Mouse (Mus musculus): ENCODE measurements around the gene Nsun3. TPM values are rescaled to one million over a fixed set of nuclear protein-coding genes. Genes with fewer than 3 reads are reported as not detected.

Nsun3 gene
- polyA plus RNA-seq, 1 experiment from 2014 or later = 10.0 TPM

DNA sequence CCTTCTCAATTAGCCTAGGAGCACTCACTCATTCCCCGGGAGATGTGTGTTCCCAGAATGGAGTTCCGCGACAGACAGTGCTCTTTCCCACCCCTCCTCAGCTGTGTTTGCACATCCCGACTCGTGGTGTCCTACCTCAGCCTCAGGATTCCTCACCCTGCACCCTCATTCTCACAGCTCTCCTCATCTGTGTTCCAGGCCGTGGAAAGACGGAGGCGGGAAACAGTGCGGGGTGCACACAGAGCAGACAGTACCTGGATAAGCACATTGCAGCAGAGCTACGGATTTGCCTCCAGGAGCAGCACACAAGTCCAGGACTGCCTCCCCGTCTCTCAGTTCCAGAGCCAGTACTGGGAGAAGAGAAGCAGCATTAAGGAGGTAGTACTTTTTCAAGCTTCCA lies 10.6 kb downstream of the Nsun3 start:
- H3K27ac ChIP-seq (ENCODE audit: low read depth, low read length) = no peak overlapping the region
- ATAC-seq (ENCODE audit: low FRiP score) (no peak), DNase-seq (ENCODE audit: low spot score) (no peak)
- 86% methylated on average over 11 of the region's 11 CpGs for WGBS
- H3K4me3 ChIP-seq (ENCODE audit: low read depth, low read length) = no peak overlapping the region
- no peaks in the 10 kb centered on the region for H3K4me1 ChIP-seq (replicated peaks; ENCODE audit: control insufficient read depth, insufficient read depth, low read length)
- H3K4me2 ChIP-seq (replicated peaks; ENCODE audit: low read depth, low read length) = no peak overlapping the region
- H3K9me3 ChIP-seq (ENCODE audit: control insufficient read depth, low read length) = no peaks in the 10 kb centered on the region
- no peaks in the 10 kb centered on the region for H3K36me3 ChIP-seq (ENCODE audit: control insufficient read depth, insufficient read depth, low read length)
- H3K27me3 ChIP-seq (ENCODE audit: control insufficient read depth, insufficient read depth, low read length) = no peaks in the 10 kb centered on the region
- H3K9ac ChIP-seq (ENCODE audit: low read depth, low read length) = no peak overlapping the region

DNA sequence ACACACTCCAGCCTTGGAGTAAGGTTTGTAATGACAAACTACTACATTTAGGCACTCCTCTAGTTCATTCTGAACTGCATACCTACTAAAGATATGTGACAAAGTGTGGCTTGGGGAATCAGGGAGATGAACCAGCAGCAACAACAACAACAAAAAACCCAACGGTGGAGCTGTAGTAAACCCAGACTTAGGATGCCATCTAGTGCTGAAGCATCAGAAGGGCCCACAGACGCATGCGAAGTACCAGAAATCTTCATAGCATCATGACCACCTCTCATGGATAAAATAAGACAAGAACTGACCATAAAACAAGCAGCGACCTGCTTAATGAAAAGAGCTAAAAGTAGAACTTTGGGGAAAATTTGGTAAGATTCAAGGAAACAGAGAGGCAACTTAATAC lies 13.2 kb downstream of the Nsun3 start:
- Histone ChIP-seq H3K4me2 (replicated peaks; ENCODE audit: low read depth, low read length) (no peak overlapping the region), H3K9me3 (ENCODE audit: control insufficient read depth, low read length) (no peaks in the 10 kb centered on the region), H3K4me1 (replicated peaks; ENCODE audit: control insufficient read depth, insufficient read depth, low read length) (no peaks in the 10 kb centered on the region), H3K36me3 (ENCODE audit: control insufficient read depth, insufficient read depth, low read length) (no peaks in the 10 kb centered on the region), H3K9ac (ENCODE audit: low read depth, low read length) (no peak overlapping the region), H3K4me3 (ENCODE audit: low read depth, low read length) (no peak overlapping the region), H3K27ac (ENCODE audit: low read depth, low read length) (no peak overlapping the region), H3K27me3 (ENCODE audit: control insufficient read depth, insufficient read depth, low read length) (no peaks in the 10 kb centered on the region)
- WGBS = 84% methylated on average over 4 of the region's 4 CpGs
- ATAC-seq (ENCODE audit: low FRiP score) (no peak), DNase-seq (ENCODE audit: low spot score) (no peak)

DNA sequence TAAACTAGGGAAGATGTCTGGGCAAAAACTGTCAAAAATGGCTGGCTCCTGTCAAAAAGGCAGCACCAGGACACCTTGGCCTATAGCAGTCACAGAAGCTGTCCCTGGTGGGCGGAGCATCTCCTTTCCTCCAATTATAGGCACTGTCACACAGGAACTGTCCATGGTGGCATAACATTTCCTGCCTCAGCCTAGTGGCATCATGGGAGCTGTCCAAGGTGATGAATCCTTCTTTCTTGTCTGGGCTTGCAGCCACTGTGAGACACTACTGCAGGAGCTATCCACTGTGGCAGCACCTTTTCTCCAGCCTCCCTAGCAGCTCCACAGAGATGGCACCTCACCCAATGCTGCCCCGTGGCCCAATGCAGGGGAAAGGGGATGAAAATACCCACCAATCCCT lies 28.3 kb downstream of the Nsun3 start:
- 89% methylated on average over 2 of the region's 2 CpGs for WGBS
- no peaks in the 10 kb centered on the region for H3K9me3 ChIP-seq (ENCODE audit: control insufficient read depth, low read length)
- H3K4me1 ChIP-seq (replicated peaks; ENCODE audit: control insufficient read depth, insufficient read depth, low read length) = no peaks in the 10 kb centered on the region
- H3K27ac ChIP-seq (ENCODE audit: low read depth, low read length) = no peak overlapping the region
- H3K27me3 ChIP-seq (ENCODE audit: control insufficient read depth, insufficient read depth, low read length) = no peaks in the 10 kb centered on the region
- no peak overlapping the region for H3K4me2 ChIP-seq (replicated peaks; ENCODE audit: low read depth, low read length)
- DNase-seq (ENCODE audit: low spot score) (peak; percentile 23), ATAC-seq (ENCODE audit: low FRiP score) (peak; percentile 13; the same call in 1 of the 2 replicates)
- no peak overlapping the region for H3K4me3 ChIP-seq (ENCODE audit: low read depth, low read length)
- no peaks in the 10 kb centered on the region for H3K36me3 ChIP-seq (ENCODE audit: control insufficient read depth, insufficient read depth, low read length)
- H3K9ac ChIP-seq (ENCODE audit: low read depth, low read length) = no peak overlapping the region

DNA sequence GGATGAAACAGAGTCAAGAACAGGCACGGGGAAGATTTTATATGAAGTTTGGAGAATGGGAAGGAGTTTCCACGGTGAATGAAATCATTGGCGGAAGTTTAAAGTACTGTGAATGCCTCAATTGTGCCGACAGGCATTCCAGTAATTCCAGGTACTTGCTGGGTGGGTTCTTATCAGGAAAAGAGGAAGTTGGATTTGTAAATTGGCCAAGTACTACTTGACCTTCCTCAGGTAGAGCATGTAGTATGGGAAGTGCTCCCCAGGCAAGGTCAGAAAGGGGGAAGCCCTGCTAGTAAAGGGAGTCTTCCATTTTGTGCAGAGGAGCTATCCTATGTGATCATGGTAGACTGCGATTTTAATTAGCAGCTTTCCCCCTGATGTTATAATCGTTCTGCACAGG lies 31.3 kb downstream of the Nsun3 start:
- Histone ChIP-seq H3K27me3 (ENCODE audit: control insufficient read depth, insufficient read depth, low read length) (no peaks in the 10 kb centered on the region), H3K9me3 (ENCODE audit: control insufficient read depth, low read length) (no peaks in the 10 kb centered on the region), H3K4me2 (replicated peaks; ENCODE audit: low read depth, low read length) (no peak overlapping the region), H3K9ac (ENCODE audit: low read depth, low read length) (no peak overlapping the region), H3K4me1 (replicated peaks; ENCODE audit: control insufficient read depth, insufficient read depth, low read length) (no peaks in the 10 kb centered on the region), H3K4me3 (ENCODE audit: low read depth, low read length) (no peak overlapping the region), H3K27ac (ENCODE audit: low read depth, low read length) (no peak overlapping the region), H3K36me3 (ENCODE audit: control insufficient read depth, insufficient read depth, low read length) (no peaks in the 10 kb centered on the region)
- WGBS = 93% methylated on average over 6 of the region's 6 CpGs
- no peak for DNase-seq (ENCODE audit: low spot score)
- ATAC-seq (ENCODE audit: low FRiP score) = no peak

DNA sequence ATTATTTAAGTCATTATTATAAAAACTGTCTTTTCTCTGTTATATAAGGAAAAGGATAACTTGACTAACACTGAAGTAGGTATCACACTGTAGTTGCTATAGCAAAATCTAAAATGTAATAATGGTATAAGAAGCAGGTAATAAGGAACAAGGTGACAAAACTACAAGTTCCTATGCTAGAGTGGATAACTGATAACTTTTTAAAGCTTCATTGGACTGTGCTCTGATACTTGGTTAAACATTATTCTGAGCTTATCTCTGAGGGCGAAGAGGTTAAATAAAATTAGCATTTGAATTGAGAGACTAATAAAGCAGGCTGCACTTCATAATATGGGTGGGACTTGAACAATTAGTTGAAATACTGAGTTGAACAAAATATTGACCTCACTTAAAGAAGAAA lies 33.0 kb downstream of the Nsun3 start:
- no peak overlapping the region for H3K4me2 ChIP-seq (replicated peaks; ENCODE audit: low read depth, low read length)
- H3K4me3 ChIP-seq (ENCODE audit: low read depth, low read length) = no peak overlapping the region
- ATAC-seq (ENCODE audit: low FRiP score) = no peak
- DNase-seq (ENCODE audit: low spot score) = no peak
- H3K27me3 ChIP-seq (ENCODE audit: control insufficient read depth, insufficient read depth, low read length) = no peaks in the 10 kb centered on the region
- H3K4me1 ChIP-seq (replicated peaks; ENCODE audit: control insufficient read depth, insufficient read depth, low read length) = no peaks in the 10 kb centered on the region
- H3K9me3 ChIP-seq (ENCODE audit: control insufficient read depth, low read length) = no peaks in the 10 kb centered on the region
- no peak overlapping the region for H3K27ac ChIP-seq (ENCODE audit: low read depth, low read length)
- 87% methylated on average over 1 of the region's 1 CpGs for WGBS
- H3K9ac ChIP-seq (ENCODE audit: low read depth, low read length) = no peak overlapping the region
- no peaks in the 10 kb centered on the region for H3K36me3 ChIP-seq (ENCODE audit: control insufficient read depth, insufficient read depth, low read length)

DNA sequence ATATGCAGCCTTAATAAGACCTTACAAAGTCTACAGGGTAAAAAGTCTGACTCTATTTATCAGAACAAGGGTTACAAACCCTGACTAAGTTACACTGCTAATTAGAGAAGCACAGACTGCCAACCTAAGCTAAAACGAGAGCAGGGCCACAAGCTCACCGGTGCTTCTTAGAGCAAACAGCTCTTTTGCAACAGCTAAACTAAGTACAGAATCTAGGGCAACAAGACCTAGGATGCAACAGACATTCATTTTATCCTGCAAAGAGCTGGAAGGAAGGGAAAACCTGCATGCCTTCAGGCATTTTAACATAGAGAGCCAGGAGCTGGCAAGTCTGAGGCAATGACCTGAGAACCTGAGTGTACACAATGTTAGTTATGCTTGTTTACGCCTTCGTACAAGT lies 33.5 kb downstream of the Nsun3 start:
- no peak overlapping the region for H3K9ac ChIP-seq (ENCODE audit: low read depth, low read length)
- H3K27ac ChIP-seq (ENCODE audit: low read depth, low read length) = no peak overlapping the region
- H3K36me3 ChIP-seq (ENCODE audit: control insufficient read depth, insufficient read depth, low read length) = no peaks in the 10 kb centered on the region
- ATAC-seq (ENCODE audit: low FRiP score) (no peak), DNase-seq (ENCODE audit: low spot score) (no peak)
- H3K27me3 ChIP-seq (ENCODE audit: control insufficient read depth, insufficient read depth, low read length) = no peaks in the 10 kb centered on the region
- H3K4me3 ChIP-seq (ENCODE audit: low read depth, low read length) = no peak overlapping the region
- H3K9me3 ChIP-seq (ENCODE audit: control insufficient read depth, low read length) = no peaks in the 10 kb centered on the region
- H3K4me1 ChIP-seq (replicated peaks; ENCODE audit: control insufficient read depth, insufficient read depth, low read length) = no peaks in the 10 kb centered on the region
- 97% methylated on average over 4 of the region's 4 CpGs for WGBS
- no peak overlapping the region for H3K4me2 ChIP-seq (replicated peaks; ENCODE audit: low read depth, low read length)

DNA sequence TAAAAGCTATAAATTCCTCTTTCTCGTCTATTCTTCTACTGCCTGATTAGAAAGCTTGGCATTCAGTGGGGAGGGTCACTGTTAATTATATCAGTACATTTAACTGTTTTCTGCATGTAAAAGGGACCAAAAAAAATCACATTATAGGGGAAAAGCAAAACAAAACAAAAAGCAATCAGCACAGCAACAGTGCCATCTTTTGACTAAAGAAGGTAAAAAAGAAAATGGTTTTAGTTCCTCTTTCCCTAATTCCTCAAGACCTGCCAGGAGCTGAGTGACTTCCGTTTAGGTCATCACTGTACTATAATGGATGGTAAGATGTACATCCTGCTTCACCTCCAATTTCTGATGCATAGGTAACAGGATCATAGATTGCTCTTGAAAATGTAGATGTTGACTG lies 40.7 kb downstream of the Nsun3 start:
- no peaks in the 10 kb centered on the region for H3K9me3 ChIP-seq (ENCODE audit: control insufficient read depth, low read length)
- no peak overlapping the region for H3K9ac ChIP-seq (ENCODE audit: low read depth, low read length)
- no peaks in the 10 kb centered on the region for H3K36me3 ChIP-seq (ENCODE audit: control insufficient read depth, insufficient read depth, low read length)
- no peak overlapping the region for H3K4me2 ChIP-seq (replicated peaks; ENCODE audit: low read depth, low read length)
- H3K27ac ChIP-seq (ENCODE audit: low read depth, low read length) = no peak overlapping the region
- no peak overlapping the region for H3K4me3 ChIP-seq (ENCODE audit: low read depth, low read length)
- 89% methylated on average over 2 of the region's 2 CpGs for WGBS
- no peaks in the 10 kb centered on the region for H3K27me3 ChIP-seq (ENCODE audit: control insufficient read depth, insufficient read depth, low read length)
- no peaks in the 10 kb centered on the region for H3K4me1 ChIP-seq (replicated peaks; ENCODE audit: control insufficient read depth, insufficient read depth, low read length)
- ATAC-seq (ENCODE audit: low FRiP score) = no peak
- no peak for DNase-seq (ENCODE audit: low spot score)

DNA sequence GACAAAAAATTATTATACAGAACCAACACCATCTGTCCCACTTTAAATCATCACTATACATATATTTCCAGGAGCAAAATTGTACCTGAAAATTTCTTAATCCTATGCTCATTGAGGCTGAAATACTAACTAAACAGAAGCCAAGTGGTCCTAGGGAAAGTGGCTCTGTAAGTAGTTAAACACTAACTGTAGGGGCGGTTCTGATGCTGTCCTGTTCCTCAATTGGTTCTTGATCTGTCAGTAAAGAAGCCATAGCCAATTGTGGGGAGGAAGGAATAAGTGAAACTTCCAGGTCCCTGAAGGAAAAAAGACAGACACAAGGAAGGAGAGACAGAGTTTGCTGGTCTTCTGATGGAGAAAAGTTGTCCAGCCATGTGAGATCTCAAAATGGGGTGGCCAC lies 52.3 kb downstream of the Nsun3 start:
- Histone ChIP-seq H3K4me1 (replicated peaks; ENCODE audit: control insufficient read depth, insufficient read depth, low read length) (no peaks in the 10 kb centered on the region), H3K4me3 (ENCODE audit: low read depth, low read length) (no peak overlapping the region), H3K36me3 (ENCODE audit: control insufficient read depth, insufficient read depth, low read length) (no peaks in the 10 kb centered on the region), H3K27me3 (ENCODE audit: control insufficient read depth, insufficient read depth, low read length) (no peaks in the 10 kb centered on the region), H3K4me2 (replicated peaks; ENCODE audit: low read depth, low read length) (no peak overlapping the region), H3K9ac (ENCODE audit: low read depth, low read length) (no peak overlapping the region), H3K27ac (ENCODE audit: low read depth, low read length) (no peak overlapping the region), H3K9me3 (ENCODE audit: control insufficient read depth, low read length) (no peaks in the 10 kb centered on the region)
- no peak for DNase-seq (ENCODE audit: low spot score)
- no peak for ATAC-seq (ENCODE audit: low FRiP score)
- WGBS = 94% methylated on average over 1 of the region's 1 CpGs

DNA sequence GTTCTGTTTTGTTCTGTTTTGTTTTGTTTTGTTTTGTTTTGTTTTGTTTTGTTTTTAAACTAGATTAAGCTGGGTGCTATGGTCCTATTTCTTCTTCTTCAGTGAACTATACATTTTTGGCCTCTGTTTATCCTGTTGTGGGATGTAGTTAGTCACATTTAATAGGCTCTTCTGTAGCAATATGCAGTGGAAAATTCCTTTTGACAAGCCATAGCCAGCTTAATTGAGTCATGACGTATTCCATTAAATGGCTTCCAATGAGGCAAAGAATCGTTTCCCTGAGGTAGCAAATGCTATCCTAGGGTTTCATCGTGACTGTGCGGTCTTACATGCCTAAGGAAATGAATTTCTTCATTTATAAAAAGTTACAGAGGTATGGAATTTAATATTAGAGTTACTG lies 56.3 kb downstream of the Nsun3 start:
- DNase-seq (ENCODE audit: low spot score) (no peak), ATAC-seq (ENCODE audit: low FRiP score) (no peak)
- WGBS = 86% methylated on average over 4 of the region's 4 CpGs
- Histone ChIP-seq H3K4me3 (ENCODE audit: low read depth, low read length) (no peak overlapping the region), H3K27ac (ENCODE audit: low read depth, low read length) (no peak overlapping the region), H3K36me3 (ENCODE audit: control insufficient read depth, insufficient read depth, low read length) (no peaks in the 10 kb centered on the region), H3K9ac (ENCODE audit: low read depth, low read length) (no peak overlapping the region), H3K4me2 (replicated peaks; ENCODE audit: low read depth, low read length) (no peak overlapping the region), H3K27me3 (ENCODE audit: control insufficient read depth, insufficient read depth, low read length) (no peaks in the 10 kb centered on the region), H3K9me3 (ENCODE audit: control insufficient read depth, low read length) (no peaks in the 10 kb centered on the region), H3K4me1 (replicated peaks; ENCODE audit: control insufficient read depth, insufficient read depth, low read length) (no peaks in the 10 kb centered on the region)
